Mouse (Mus musculus) spleen, adult 2 months (tissue): Measurements from ENCODE around the gene E2f2.

Experiments used
- CTCF ChIP-seq: fragments of 200-500 bp; IDR thresholded peaks from 2 replicates; pipeline ENCODE4 v1.5.1; 2011; ENCODE audit warnings: mild to moderate bottlenecking, inconsistent platforms; ENCODE audit not compliant: insufficient read depth, insufficient read length, insufficient replicate concordance; ENCODE audit errors: extremely low read depth
- POLR2A ChIP-seq: fragments of 200-500 bp; IDR thresholded peaks from 2 replicates; pipeline ENCODE4 v1.6.1; 2011; ENCODE audit warnings: low read depth, low read length, inconsistent platforms

GRCm38 (mm10) chr4:136150596-136150995 is 21.6 kb upstream of the E2f2 start:
- no peak for TF ChIP-seq CTCF
- TF ChIP-seq POLR2A = no peak
